Mouse (Mus musculus): ENCODE measurements around the gene Hexim1. TPM values are rescaled to one million over a fixed set of nuclear protein-coding genes. Genes with fewer than 3 reads are reported as not detected.
A peak's percentile ranks its signal among the peaks of the same experiment; 100 is the strongest.

Hexim1 gene
- polyA plus RNA-seq, 1 experiment from 2014 or later = 3.4 TPM

GRCm38 (mm10) chr11:103132576-103133455 lies 16.8 kb downstream of the Hexim1 start:
- under 1% methylated on average over 58 of the region's 58 CpGs for WGBS
- Histone ChIP-seq H3K9me3 (no peaks in the 10 kb centered on the region), H3K27ac (replicated peaks) (peak overlapping the region; percentile 95), H3K27me3 (no peaks in the 10 kb centered on the region), H3K4me3 (peak overlapping the region; percentile 96), H3K36me3 (no peaks in the 10 kb centered on the region), H3K4me1 (peaks cover 38% of the 10 kb centered on the region), H3K4me2 (replicated peaks) (peak overlapping the region; percentile 89), H3K9ac (replicated peaks) (peak overlapping the region; percentile 100)
- ATAC-seq (replicated peaks) = peak; percentile 94

DNA sequence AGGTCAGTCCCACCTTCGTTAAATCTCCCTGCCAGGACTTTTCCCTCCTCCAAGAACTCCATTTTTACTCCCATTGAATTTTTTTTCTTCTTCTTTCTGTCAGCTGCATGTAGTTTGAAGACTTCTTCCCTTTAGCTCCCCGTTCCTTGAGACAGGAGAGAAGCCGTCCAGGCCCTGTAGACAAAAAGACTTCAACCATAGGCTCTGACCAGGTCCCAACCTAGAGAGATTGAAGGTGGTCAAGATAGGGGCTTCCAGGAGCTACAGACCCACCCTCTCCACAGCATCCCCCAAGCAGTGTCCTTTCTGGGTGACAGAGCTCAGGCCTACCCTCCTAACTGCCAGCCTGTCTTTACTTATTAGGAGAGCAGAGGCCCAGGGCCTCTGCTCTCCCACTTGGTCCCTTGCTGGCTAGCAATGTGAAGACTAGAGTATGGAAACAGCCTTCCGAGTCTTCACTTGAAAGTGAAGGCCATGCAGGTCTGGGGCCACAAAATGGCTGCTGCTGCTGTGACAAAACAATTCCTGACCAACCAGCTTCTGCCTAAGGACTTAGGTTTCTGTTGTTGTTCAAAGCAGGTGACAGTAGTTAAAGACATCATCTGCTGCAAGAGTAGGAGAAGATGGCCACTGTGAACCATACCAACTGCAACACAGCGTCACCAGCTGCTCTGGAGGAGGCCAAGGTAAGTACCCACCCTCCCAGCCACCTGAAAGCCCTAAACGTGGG lies 17.6 kb downstream of the Hexim1 start:
- H3K9me3 ChIP-seq = no peaks in the 10 kb centered on the region
- WGBS = 52% methylated on average over 6 of the region's 6 CpGs
- peaks cover 38% of the 10 kb centered on the region for H3K4me1 ChIP-seq
- ATAC-seq (replicated peaks) = peak; percentile 37; the same call in 1 of the 2 replicates
- H3K4me3 ChIP-seq = peak overlapping the region; percentile 35
- H3K27ac ChIP-seq (replicated peaks) = peak overlapping the region; percentile 55
- H3K36me3 ChIP-seq = no peaks in the 10 kb centered on the region
- peak overlapping the region; percentile 39 for H3K4me2 ChIP-seq (replicated peaks)
- peak overlapping the region; percentile 22 for H3K9ac ChIP-seq (replicated peaks)
- H3K27me3 ChIP-seq = no peaks in the 10 kb centered on the region

DNA sequence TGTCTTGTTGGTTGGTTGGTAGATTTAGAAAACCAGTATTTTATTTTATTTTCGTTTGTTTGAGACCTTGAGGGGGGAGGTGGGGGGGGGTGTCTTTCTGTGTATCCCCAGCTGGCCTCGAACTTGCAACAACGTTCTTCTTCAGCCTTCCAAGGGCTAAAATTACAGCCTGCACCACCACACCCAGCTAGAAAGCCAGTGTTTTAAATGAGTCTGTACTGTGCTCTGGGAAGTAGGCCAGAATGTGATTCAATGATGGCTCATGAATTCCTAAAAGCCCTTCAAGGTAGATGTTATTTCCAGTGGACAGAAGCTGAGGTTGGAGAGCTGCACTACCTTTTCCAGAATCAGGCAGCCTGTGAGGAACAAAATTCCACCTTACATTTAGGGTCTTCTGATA lies 18.2 kb downstream of the Hexim1 start:
- no peaks in the 10 kb centered on the region for H3K27me3 ChIP-seq
- H3K36me3 ChIP-seq = 0 out of 2 replicates have a peak, but pooled peaks cover 5% of the 10 kb centered on the region
- no peak overlapping the region for H3K4me3 ChIP-seq
- 72% methylated on average over 3 of the region's 3 CpGs for WGBS
- H3K9ac ChIP-seq (replicated peaks) = no peak overlapping the region
- ATAC-seq (replicated peaks) = no peak
- peaks cover 38% of the 10 kb centered on the region for H3K4me1 ChIP-seq
- H3K4me2 ChIP-seq (replicated peaks) = peak overlapping the region; percentile 39
- peak overlapping the region; percentile 55; the same call in 1 of the 2 replicates for H3K27ac ChIP-seq (replicated peaks)
- no peaks in the 10 kb centered on the region for H3K9me3 ChIP-seq

DNA sequence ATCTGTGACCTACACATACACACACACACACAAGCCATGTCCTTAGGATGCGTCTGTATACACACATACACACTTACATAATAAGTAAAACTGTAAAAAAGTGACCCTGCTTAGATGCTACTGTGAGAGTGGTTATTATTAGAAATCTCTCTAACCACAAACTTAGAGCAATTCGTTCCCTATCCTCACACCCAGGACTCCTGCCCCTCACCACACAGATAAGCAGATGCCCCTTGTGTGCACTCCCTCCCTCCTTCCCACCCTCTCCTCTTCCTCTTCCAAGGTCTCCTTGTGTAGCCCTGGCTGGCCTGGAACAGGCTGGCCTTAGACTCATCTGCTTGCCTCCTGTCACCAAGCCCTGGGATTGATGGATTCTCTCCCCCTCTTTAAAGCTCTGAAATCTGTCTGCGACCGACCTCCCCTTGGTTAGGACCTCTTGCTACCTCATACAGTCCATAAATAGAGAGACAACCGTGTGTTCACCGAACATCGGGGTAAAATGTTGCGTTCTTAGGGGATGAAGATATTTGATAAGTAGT lies 20.1 kb downstream of the Hexim1 start:
- H3K36me3 ChIP-seq = 0 out of 2 replicates have a peak, but pooled peaks cover 8% of the 10 kb centered on the region
- ATAC-seq (replicated peaks) = no peak

DNA sequence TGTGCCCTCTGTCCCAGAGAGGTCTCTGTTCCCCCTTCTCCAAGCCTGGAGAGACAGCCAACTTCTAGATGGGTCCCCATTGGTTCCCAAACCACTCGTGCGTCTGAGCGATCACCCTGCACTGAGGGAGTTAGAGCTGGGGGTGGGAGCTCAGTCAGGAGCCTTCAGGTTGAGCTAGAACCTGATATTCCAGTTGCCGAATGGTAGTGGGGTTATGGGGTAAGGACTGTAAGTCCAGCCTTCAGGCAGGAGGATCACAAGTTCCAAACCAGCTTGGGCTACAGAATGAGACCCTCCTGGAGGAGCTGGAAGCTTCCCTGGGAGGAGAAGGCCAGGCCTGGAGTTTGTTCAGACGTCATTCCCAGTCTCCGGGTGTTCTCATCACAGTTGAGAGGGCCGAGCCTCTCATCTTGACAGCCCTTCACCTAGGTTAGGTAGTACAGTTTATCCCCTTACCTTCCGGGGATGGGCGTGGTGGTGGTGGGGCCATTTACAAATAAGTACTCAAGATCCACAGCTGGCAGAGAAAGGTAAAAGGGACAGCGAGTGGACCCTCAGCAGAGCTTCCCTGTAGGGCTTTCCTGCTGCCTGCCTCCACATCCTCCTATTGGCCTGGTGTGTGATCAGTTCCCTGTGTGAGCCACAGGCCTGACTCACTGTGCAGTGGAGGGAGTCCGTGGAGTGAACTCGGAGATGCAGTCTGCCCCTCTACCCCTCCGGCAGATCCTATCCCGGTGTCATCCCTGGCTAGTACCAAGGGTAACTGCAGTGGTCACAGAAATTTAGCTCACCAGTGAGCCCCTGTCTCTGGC lies 24.1 kb downstream of the Hexim1 start:
- WGBS = 83% methylated on average over 14 of the region's 14 CpGs
- no peak overlapping the region for H3K9ac ChIP-seq (replicated peaks)
- H3K9me3 ChIP-seq = no peaks in the 10 kb centered on the region
- H3K4me1 ChIP-seq = peaks cover 22% of the 10 kb centered on the region
- ATAC-seq (replicated peaks) = no peak
- H3K36me3 ChIP-seq = 0 out of 2 replicates have a peak, but pooled peaks cover 8% of the 10 kb centered on the region
- no peaks in the 10 kb centered on the region for H3K27me3 ChIP-seq
- H3K4me3 ChIP-seq = no peak overlapping the region
- H3K4me2 ChIP-seq (replicated peaks) = no peak overlapping the region
- no peak overlapping the region for H3K27ac ChIP-seq (replicated peaks)

More for the DNA sequence above, 20.1 kb downstream of the Hexim1 start:
- Histone ChIP-seq H3K27ac (replicated peaks) (no peak overlapping the region), H3K4me1 (peaks cover 28% of the 10 kb centered on the region), H3K9ac (replicated peaks) (no peak overlapping the region), H3K4me2 (replicated peaks) (no peak overlapping the region), H3K27me3 (no peaks in the 10 kb centered on the region), H3K4me3 (no peak overlapping the region), H3K9me3 (no peaks in the 10 kb centered on the region)
- WGBS = 93% methylated on average over 8 of the region's 8 CpGs

GRCm38 (mm10) chr11:103140763-103141100 lies 24.7 kb downstream of the Hexim1 start:
- H3K27ac ChIP-seq (replicated peaks) = no peak overlapping the region
- no peaks in the 10 kb centered on the region for H3K27me3 ChIP-seq
- no peak for ATAC-seq (replicated peaks)
- no peak overlapping the region for H3K4me3 ChIP-seq
- H3K4me2 ChIP-seq (replicated peaks) = no peak overlapping the region
- H3K9me3 ChIP-seq = no peaks in the 10 kb centered on the region
- H3K9ac ChIP-seq (replicated peaks) = no peak overlapping the region
- 0 out of 2 replicates have a peak, but pooled peaks cover 8% of the 10 kb centered on the region for H3K36me3 ChIP-seq
- peaks cover 20% of the 10 kb centered on the region for H3K4me1 ChIP-seq
- WGBS = 59% methylated on average over 6 of the region's 6 CpGs

DNA sequence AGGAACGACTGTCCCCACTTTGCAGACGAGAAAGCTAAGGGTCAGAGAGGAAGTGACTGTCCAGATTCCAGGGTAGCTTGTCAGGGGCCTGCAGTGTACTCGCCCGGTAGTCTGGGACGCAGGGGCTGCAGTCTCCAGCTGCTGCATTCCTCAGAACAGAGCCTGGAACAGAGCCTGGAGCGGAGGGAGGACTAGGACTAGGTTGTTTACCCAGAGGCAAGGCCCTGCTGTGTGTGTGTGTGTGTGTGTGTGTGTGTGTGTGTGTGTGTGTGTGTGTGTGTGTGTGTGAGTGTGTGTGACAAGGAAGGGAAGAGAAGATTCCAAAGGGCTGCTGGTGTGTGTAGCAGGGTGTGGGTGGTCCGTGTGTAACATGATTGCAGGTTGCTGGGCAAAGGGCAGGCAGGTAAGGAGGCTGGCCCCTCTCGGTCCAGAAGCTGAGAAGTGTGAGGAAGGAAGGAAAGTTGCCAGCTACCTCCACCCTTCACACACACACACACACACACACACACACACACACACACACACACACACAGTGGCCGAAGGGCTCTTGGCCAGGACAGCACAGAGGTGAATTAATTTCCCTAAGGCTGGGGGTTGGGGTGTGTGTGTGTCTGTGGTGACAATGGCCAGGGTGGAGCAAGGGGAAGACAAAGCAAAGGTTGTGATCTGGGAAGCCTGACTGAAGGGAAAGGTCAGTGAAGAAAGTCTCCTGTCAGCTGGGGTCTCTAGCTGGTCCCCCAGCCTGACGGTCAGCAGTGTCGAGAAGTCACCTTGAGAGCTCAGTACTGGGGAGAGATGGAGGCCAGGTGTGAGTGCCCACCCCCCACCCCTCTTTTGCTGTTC lies 25.3 kb downstream of the Hexim1 start:
- no peak for ATAC-seq (replicated peaks)
- no peak overlapping the region for H3K4me2 ChIP-seq (replicated peaks)
- no peak overlapping the region for H3K4me3 ChIP-seq

DNA sequence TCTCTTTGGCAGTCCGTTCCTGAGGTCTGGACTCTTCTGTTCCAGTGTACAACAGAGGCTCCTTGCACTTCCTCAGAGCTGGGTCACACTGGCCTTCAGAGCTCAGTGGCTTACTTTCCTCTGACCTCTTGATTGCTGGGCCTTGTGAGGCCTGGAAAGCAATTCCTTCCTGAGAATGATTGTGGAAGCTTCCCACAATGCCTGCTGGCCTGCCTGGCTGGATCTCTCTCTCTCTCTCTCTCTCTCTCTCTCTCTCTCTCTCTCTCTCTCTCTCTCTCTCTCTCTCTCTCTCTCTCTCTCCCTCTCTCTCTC lies 25.9 kb downstream of the Hexim1 start:
- no peak overlapping the region for H3K4me3 ChIP-seq
- no peaks in the 10 kb centered on the region for H3K27me3 ChIP-seq
- peak overlapping the region; percentile 96 for H3K27ac ChIP-seq (replicated peaks)
- peak; percentile 21; the same call in 1 of the 2 replicates for ATAC-seq (replicated peaks)
- H3K36me3 ChIP-seq = 0 out of 2 replicates have a peak, but pooled peaks cover 8% of the 10 kb centered on the region
- H3K4me2 ChIP-seq (replicated peaks) = no peak overlapping the region
- H3K9me3 ChIP-seq = no peaks in the 10 kb centered on the region
- 44% methylated on average over 1 of the region's 1 CpGs for WGBS
- peak overlapping the region; percentile 24 for H3K9ac ChIP-seq (replicated peaks)
- H3K4me1 ChIP-seq = peaks cover 20% of the 10 kb centered on the region

More for the DNA sequence above, 25.3 kb downstream of the Hexim1 start:
- Histone ChIP-seq H3K27me3 (no peaks in the 10 kb centered on the region), H3K4me1 (peaks cover 20% of the 10 kb centered on the region), H3K27ac (replicated peaks) (peak overlapping the region; percentile 96), H3K36me3 (0 out of 2 replicates have a peak, but pooled peaks cover 8% of the 10 kb centered on the region), H3K9ac (replicated peaks) (peak overlapping the region; percentile 24), H3K9me3 (no peaks in the 10 kb centered on the region)
- 38% methylated on average over 10 of the region's 11 CpGs for WGBS

DNA sequence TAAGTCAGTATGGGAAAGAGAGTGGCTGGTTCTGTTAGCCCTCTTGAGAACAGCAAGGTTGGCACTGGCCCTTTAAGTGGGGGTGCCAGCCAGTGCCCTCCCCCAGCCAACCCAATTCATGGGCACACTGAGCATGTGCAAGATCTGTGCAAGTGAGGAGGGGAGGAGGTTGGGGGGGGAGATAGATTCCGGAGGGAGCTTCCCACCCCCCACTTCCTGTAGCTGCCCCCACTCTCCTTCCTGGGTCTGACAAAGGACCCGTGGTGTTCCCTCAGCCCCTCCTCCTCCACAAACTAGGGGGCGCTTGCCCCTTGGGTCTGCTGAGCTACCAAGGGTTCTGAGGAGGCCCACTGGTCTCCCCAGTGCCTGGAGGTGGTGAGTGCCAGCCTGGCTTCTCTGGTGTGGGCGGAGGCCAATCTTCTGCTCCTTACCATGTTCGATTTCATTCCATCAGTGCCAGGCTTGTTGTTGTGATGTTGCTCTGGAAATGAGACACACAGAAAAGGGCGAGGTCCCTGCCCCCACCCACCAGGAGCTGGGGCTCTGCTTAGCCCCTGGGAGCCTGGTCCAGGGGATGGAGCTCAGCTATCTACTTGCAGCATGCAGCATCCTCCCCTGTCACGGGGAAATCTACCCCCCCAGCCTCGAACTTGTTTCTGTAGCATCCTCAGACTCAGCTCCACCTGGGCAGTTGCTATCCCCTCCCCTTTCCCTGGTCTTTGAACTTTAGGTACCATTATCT lies 26.6 kb downstream of the Hexim1 start:
- peaks cover 20% of the 10 kb centered on the region for H3K4me1 ChIP-seq
- no peaks in the 10 kb centered on the region for H3K9me3 ChIP-seq
- no peaks in the 10 kb centered on the region for H3K27me3 ChIP-seq
- peak overlapping the region; percentile 53 for H3K9ac ChIP-seq (replicated peaks)
- 21% methylated on average over 8 of the region's 8 CpGs for WGBS
- H3K27ac ChIP-seq (replicated peaks) = peak overlapping the region; percentile 96
- H3K4me2 ChIP-seq (replicated peaks) = peak overlapping the region; percentile 60
- H3K4me3 ChIP-seq = peak overlapping the region; percentile 41
- 0 out of 2 replicates have a peak, but pooled peaks cover 8% of the 10 kb centered on the region for H3K36me3 ChIP-seq
- peak; percentile 96 for ATAC-seq (replicated peaks)
